Mouse (Mus musculus) lung, embryonic 16.5 days (tissue): ENCODE measurements around the gene Katnbl1. TPM values are rescaled to one million over a fixed set of nuclear protein-coding genes. Genes with fewer than 3 reads are reported as not detected.

ENCODE experiments used
- ATAC-seq: fragments of 200-750 bp; cut with Nextera tagmentation; 2 replicates; pipeline ENCODE4 v1.8.0; 2017; ENCODE audit warnings: low read depth, mild to moderate bottlenecking, moderate library complexity
- H3K27ac ChIP-seq: fragments of 300-500 bp; sonication (generic); 2 replicates; pipeline ENCODE4 v1.5.1; 2014; ENCODE audit warnings: mild to moderate bottlenecking, control low read depth, low read length
- H3K27me3 ChIP-seq: fragments of 300-500 bp; sonication (generic); 2 replicates; pipeline ENCODE4 v1.6.1; 2014; ENCODE audit warnings: low read depth, low read length, mixed read lengths; ENCODE audit not compliant: control insufficient read depth, insufficient read depth
- H3K36me3 ChIP-seq: fragments of 300-500 bp; sonication (generic); 2 replicates; pipeline ENCODE4 v1.6.1; 2014; ENCODE audit warnings: low read length; ENCODE audit not compliant: control insufficient read depth, insufficient read depth
- H3K4me1 ChIP-seq: fragments of 300-500 bp; sonication (generic); replicated peaks from 2 replicates; pipeline ENCODE4 v1.6.1; 2014; ENCODE audit warnings: low read length, mixed read lengths; ENCODE audit not compliant: control insufficient read depth, insufficient read depth
- H3K4me2 ChIP-seq: fragments of 300-500 bp; sonication (generic); 2 replicates; pipeline ENCODE4 v1.6.1; 2014; ENCODE audit warnings: low read depth, low read length, control low read depth
- H3K4me3 ChIP-seq: fragments of 300-500 bp; sonication (generic); 2 replicates; pipeline ENCODE4 v1.5.1; 2014; ENCODE audit warnings: mild to moderate bottlenecking, low read length, control low read depth
- H3K9ac ChIP-seq: fragments of 300-500 bp; sonication (generic); 2 replicates; pipeline ENCODE4 v1.6.1; 2014; ENCODE audit warnings: low read length, control low read depth
- H3K9me3 ChIP-seq: fragments of 300-500 bp; sonication (generic); 2 replicates; pipeline ENCODE4 v1.6.1; 2016; ENCODE audit warnings: low read length; ENCODE audit not compliant: control insufficient read depth
- WGBS: fragments of 180-500 bp; shearing (Covaris S2); extraction: QIAGEN DNeasy Blood & Tissue Kit; methylation state at CpG from one replicate; pipeline ENCODE4 v1.1.7; 2014; 5-methylcytosine and 5-hydroxymethylcytosine counted together
- polyA plus RNA-seq: library from polyadenylated mRNA; unstranded; fragments of >200 nt; fragmentation: Nextera tagmentation; extraction: Ambion mirVana; gene quantifications from 2 replicates; pipeline ENCODE4 v1.2.1, GENCODE M21; 2015

Gene Katnbl1
- 39.0 and 45.8 TPM in 2 replicates for polyA plus RNA-seq

- no peaks in the 10 kb centered on the region for H3K27me3 ChIP-seq
- peak within 1 kb of the TSS; percentile 98 for H3K9ac ChIP-seq
- H3K9me3 ChIP-seq = no peaks in the 10 kb centered on the region
- H3K27ac ChIP-seq = peak within 1 kb of the TSS; percentile 83
- peaks cover 10% of the 10 kb centered on the region for H3K4me1 ChIP-seq
- peak within 1 kb of the TSS; percentile 98 for H3K4me3 ChIP-seq
- peak; percentile 100 for ATAC-seq
- H3K36me3 ChIP-seq = no peaks in the 10 kb centered on the region
- peak within 1 kb of the TSS; percentile 74 for H3K4me2 ChIP-seq
- under 1% methylated on average over 65 of the region's 72 CpGs for WGBS
Observed at GRCm38 (mm10) chr2:112378973-112379898, at the start of gene Katnbl1. Gene Katnbl1, plus strand, starts transcription at chr2:112379211.

- ATAC-seq = no peak
- H3K4me1 ChIP-seq = no peaks in the 10 kb centered on the region
- peaks cover 6% of the 10 kb centered on the region for H3K36me3 ChIP-seq
- H3K27me3 ChIP-seq = no peaks in the 10 kb centered on the region
- H3K9ac ChIP-seq = no peak overlapping the region
- 36% methylated on average over 4 of the region's 4 CpGs for WGBS
- no peak overlapping the region for H3K4me3 ChIP-seq
- H3K27ac ChIP-seq = no peak overlapping the region
- H3K4me2 ChIP-seq = no peak overlapping the region
- H3K9me3 ChIP-seq = no peaks in the 10 kb centered on the region
Observed at GRCm38 (mm10) chr2:112332051-112332898, 46.7 kb upstream of the Katnbl1 start.

GRCm38 (mm10) chr2:112337211-112337610 lies 41.8 kb upstream of the Katnbl1 start:
- no peak for ATAC-seq
- Histone ChIP-seq H3K27ac (no peak overlapping the region), H3K9ac (no peak overlapping the region), H3K9me3 (no peaks in the 10 kb centered on the region), H3K4me1 (no peaks in the 10 kb centered on the region), H3K27me3 (no peaks in the 10 kb centered on the region), H3K4me2 (no peak overlapping the region), H3K4me3 (no peak overlapping the region), H3K36me3 (peaks cover 16% of the 10 kb centered on the region)
- 86% methylated on average over 6 of the region's 6 CpGs for WGBS

- no peak for ATAC-seq
- 86% methylated on average over 2 of the region's 2 CpGs for WGBS
- Histone ChIP-seq H3K27ac (no peak overlapping the region), H3K4me1 (no peaks in the 10 kb centered on the region), H3K9me3 (no peaks in the 10 kb centered on the region), H3K4me2 (no peak overlapping the region), H3K27me3 (no peaks in the 10 kb centered on the region), H3K36me3 (peaks cover 15% of the 10 kb centered on the region), H3K9ac (no peak overlapping the region), H3K4me3 (no peak overlapping the region)
Observed at GRCm38 (mm10) chr2:112339736-112340135, 39.3 kb upstream of the Katnbl1 start.

GRCm38 (mm10) chr2:112341117-112341516 lies 37.9 kb upstream of the Katnbl1 start:
- 55% methylated on average over 3 of the region's 3 CpGs for WGBS
- H3K27ac ChIP-seq = no peak overlapping the region
- H3K4me2 ChIP-seq = no peak overlapping the region

GRCm38 (mm10) chr2:112348246-112348645 lies 30.8 kb upstream of the Katnbl1 start:
- Histone ChIP-seq H3K4me3 (no peak overlapping the region), H3K9me3 (no peaks in the 10 kb centered on the region), H3K36me3 (peaks cover 8% of the 10 kb centered on the region), H3K27me3 (no peaks in the 10 kb centered on the region), H3K9ac (no peak overlapping the region), H3K27ac (no peak overlapping the region), H3K4me1 (no peaks in the 10 kb centered on the region), H3K4me2 (no peak overlapping the region)
- no peak for ATAC-seq
- 81% methylated on average over 3 of the region's 3 CpGs for WGBS

More at GRCm38 (mm10) chr2:112341117-112341516, 37.9 kb upstream of the Katnbl1 start:
- Histone ChIP-seq H3K4me1 (no peaks in the 10 kb centered on the region), H3K4me3 (no peak overlapping the region), H3K36me3 (peaks cover 15% of the 10 kb centered on the region), H3K9ac (no peak overlapping the region), H3K9me3 (no peaks in the 10 kb centered on the region), H3K27me3 (no peaks in the 10 kb centered on the region)
- no peak for ATAC-seq

GRCm38 (mm10) chr2:112353685-112354455 lies 25.1 kb upstream of the Katnbl1 start:
- Histone ChIP-seq H3K4me2 (no peak overlapping the region), H3K4me1 (no peaks in the 10 kb centered on the region), H3K9ac (no peak overlapping the region), H3K27ac (no peak overlapping the region), H3K9me3 (no peaks in the 10 kb centered on the region), H3K27me3 (no peaks in the 10 kb centered on the region), H3K36me3 (peaks cover 13% of the 10 kb centered on the region), H3K4me3 (no peak overlapping the region)
- no peak for ATAC-seq
- 84% methylated on average over 7 of the region's 7 CpGs for WGBS

GRCm38 (mm10) chr2:112359611-112360010 lies 19.4 kb upstream of the Katnbl1 start:
- Histone ChIP-seq H3K9ac (no peak overlapping the region), H3K9me3 (no peaks in the 10 kb centered on the region), H3K4me3 (no peak overlapping the region), H3K36me3 (peaks cover 28% of the 10 kb centered on the region), H3K4me2 (no peak overlapping the region), H3K27ac (peak overlapping the region; percentile 47; the same call in 1 of the 2 replicates), H3K4me1 (no peaks in the 10 kb centered on the region), H3K27me3 (no peaks in the 10 kb centered on the region)
- peak; percentile 74 for ATAC-seq
- 45% methylated on average over 2 of the region's 2 CpGs for WGBS
